Mouse (Mus musculus) hindbrain, embryonic 16.5 days (tissue): Measurements from ENCODE around the gene Fggy. TPM values are rescaled to one million over a fixed set of nuclear protein-coding genes. Genes with fewer than 3 reads are reported as not detected.

Experiments
- ATAC-seq: fragments of 200-750 bp; cut with Nextera tagmentation; 2 replicates; pipeline ENCODE4 v1.8.0; 2017; ENCODE audit warnings: moderate TSS enrichment, moderate library complexity
- H3K27ac ChIP-seq: fragments of 300-500 bp; sonication (generic); 2 replicates; pipeline ENCODE4 v1.5.1; 2014; ENCODE audit warnings: low read depth, mild to moderate bottlenecking, control low read depth, low read length, moderate library complexity
- H3K27me3 ChIP-seq: fragments of 300-500 bp; sonication (generic); replicated peaks from 2 replicates; pipeline ENCODE4 v1.6.1; 2014; ENCODE audit warnings: low read length; ENCODE audit not compliant: control insufficient read depth, insufficient read depth
- H3K36me3 ChIP-seq: fragments of 300-500 bp; sonication (generic); 2 replicates; pipeline ENCODE4 v1.6.1; 2014; ENCODE audit warnings: mild to moderate bottlenecking, low read length, moderate library complexity, mixed read lengths; ENCODE audit not compliant: control insufficient read depth, insufficient read depth
- H3K4me1 ChIP-seq: fragments of 300-500 bp; sonication (generic); 2 replicates; pipeline ENCODE4 v1.6.1; 2014; ENCODE audit warnings: low read depth, low read length; ENCODE audit not compliant: control insufficient read depth, insufficient read depth
- H3K4me2 ChIP-seq: fragments of 300-500 bp; sonication (generic); 2 replicates; pipeline ENCODE4 v1.6.1; 2014; ENCODE audit warnings: mild to moderate bottlenecking, low read length, control low read depth, moderate library complexity
- H3K4me3 ChIP-seq: fragments of 300-500 bp; sonication (generic); 2 replicates; pipeline ENCODE4 v1.5.1; 2014; ENCODE audit warnings: mild to moderate bottlenecking, low read length, control low read depth, moderate library complexity
- H3K9ac ChIP-seq: fragments of 300-500 bp; sonication (generic); 2 replicates; pipeline ENCODE4 v1.6.1; 2014; ENCODE audit warnings: low read depth, mild to moderate bottlenecking, control low read depth, low read length, moderate library complexity
- H3K9me3 ChIP-seq: fragments of 300-500 bp; sonication (generic); 2 replicates; pipeline ENCODE4 v1.6.1; 2014; ENCODE audit warnings: mild to moderate bottlenecking, low read length, moderate library complexity; ENCODE audit not compliant: control insufficient read depth
- WGBS: fragments of 180-500 bp; shearing (Covaris S2); extraction: QIAGEN DNeasy Blood & Tissue Kit; methylation state at CpG from one replicate; pipeline ENCODE4 v1.1.7; 2014; 5-methylcytosine and 5-hydroxymethylcytosine counted together
- polyA plus RNA-seq: library from polyadenylated mRNA; unstranded; fragments of >200 nt; fragmentation: Nextera tagmentation; extraction: Ambion mirVana; gene quantifications from 2 replicates; pipeline ENCODE4 v1.2.1, GENCODE M21; 2015

Fggy gene
- polyA plus RNA-seq, 1 experiment from 2014 or later: 8.8 TPM

DNA sequence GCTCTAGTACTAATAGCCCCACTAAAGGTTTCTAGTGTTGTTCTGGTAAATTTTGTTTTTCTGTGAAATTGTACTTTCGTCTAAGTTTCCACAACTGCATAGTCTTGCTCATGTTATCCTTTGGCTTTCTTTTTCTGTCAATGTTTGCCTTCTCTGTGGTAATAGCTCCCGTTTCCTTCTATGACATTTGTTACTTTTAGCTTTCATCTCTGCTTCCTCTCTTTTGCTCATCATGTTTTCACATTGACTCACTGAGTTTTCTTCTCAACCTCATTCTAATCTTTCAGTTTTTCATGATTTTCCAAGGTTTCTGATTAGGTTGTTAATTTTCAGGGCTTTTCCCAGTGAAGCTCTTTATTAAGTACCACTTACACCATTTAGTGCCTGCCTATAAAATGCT is 129.5 kb downstream of the Fggy start:
- WGBS: 87% methylated on average over 2 of the region's 2 CpGs
- H3K27me3 ChIP-seq: no peaks in the 10 kb centered on the region
- no peak overlapping the region for H3K9ac ChIP-seq

GRCm38 (mm10) chr4:95687350-95687749 is 130.0 kb downstream of the Fggy start:
- Histone ChIP-seq H3K9ac (no peak overlapping the region), H3K4me2 (no peak overlapping the region)
- 90% methylated on average over 5 of the region's 5 CpGs for WGBS

More for the DNA sequence above, 129.5 kb downstream of the Fggy start:
- Histone ChIP-seq H3K27ac (no peak overlapping the region), H3K4me3 (no peak overlapping the region), H3K9me3 (no peaks in the 10 kb centered on the region), H3K36me3 (no peaks in the 10 kb centered on the region), H3K4me1 (peaks cover 8% of the 10 kb centered on the region), H3K4me2 (no peak overlapping the region)
- no peak for ATAC-seq

GRCm38 (mm10) chr4:95688159-95688558 is 130.9 kb downstream of the Fggy start:
- peaks cover 8% of the 10 kb centered on the region for H3K4me1 ChIP-seq
- H3K9me3 ChIP-seq: no peaks in the 10 kb centered on the region
- no peaks in the 10 kb centered on the region for H3K27me3 ChIP-seq
- WGBS: 88% methylated on average over 4 of the region's 4 CpGs
- ATAC-seq: no peak
- H3K4me2 ChIP-seq: no peak overlapping the region
- H3K9ac ChIP-seq: no peak overlapping the region
- H3K36me3 ChIP-seq: no peaks in the 10 kb centered on the region
- no peak overlapping the region for H3K4me3 ChIP-seq
- H3K27ac ChIP-seq: no peak overlapping the region

More at GRCm38 (mm10) chr4:95687350-95687749, 130.0 kb downstream of the Fggy start:
- H3K27ac ChIP-seq: no peak overlapping the region
- H3K27me3 ChIP-seq: no peaks in the 10 kb centered on the region
- H3K4me1 ChIP-seq: peaks cover 8% of the 10 kb centered on the region
- no peaks in the 10 kb centered on the region for H3K9me3 ChIP-seq
- no peak overlapping the region for H3K4me3 ChIP-seq
- H3K36me3 ChIP-seq: no peaks in the 10 kb centered on the region
- ATAC-seq: no peak

DNA sequence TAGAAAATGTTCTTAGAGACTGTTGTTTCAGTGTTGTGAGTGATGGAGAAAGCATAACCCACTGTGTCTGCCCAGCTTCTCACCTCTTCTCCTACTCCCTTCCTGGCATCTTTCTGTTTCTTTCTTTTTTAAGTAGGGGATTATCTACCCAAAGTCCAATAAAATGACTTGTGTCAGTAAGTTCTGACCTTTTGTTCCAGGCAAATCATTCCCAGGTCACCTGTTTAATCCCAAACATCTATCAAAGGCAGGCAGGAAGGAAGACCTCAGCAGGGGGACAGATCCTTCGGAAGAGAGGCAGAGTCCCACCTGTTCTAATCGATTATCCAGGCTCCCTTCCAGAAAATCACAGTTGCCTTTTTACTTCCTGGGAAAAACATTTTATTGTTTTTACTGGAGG is 143.1 kb downstream of the Fggy start:
- Histone ChIP-seq H3K27me3 (no peaks in the 10 kb centered on the region), H3K4me3 (no peak overlapping the region), H3K9me3 (no peaks in the 10 kb centered on the region), H3K9ac (no peak overlapping the region), H3K4me2 (no peak overlapping the region), H3K4me1 (no peaks in the 10 kb centered on the region), H3K27ac (no peak overlapping the region), H3K36me3 (no peaks in the 10 kb centered on the region)
- ATAC-seq: no peak
- 66% methylated on average over 2 of the region's 2 CpGs for WGBS

GRCm38 (mm10) chr4:95707941-95708897 is 150.9 kb downstream of the Fggy start:
- H3K27me3 ChIP-seq: no peaks in the 10 kb centered on the region
- no peak for ATAC-seq
- no peaks in the 10 kb centered on the region for H3K9me3 ChIP-seq
- H3K36me3 ChIP-seq: no peaks in the 10 kb centered on the region
- H3K9ac ChIP-seq: no peak overlapping the region
- no peak overlapping the region for H3K4me3 ChIP-seq
- no peak overlapping the region for H3K27ac ChIP-seq
- WGBS: 79% methylated on average over 5 of the region's 5 CpGs
- H3K4me2 ChIP-seq: no peak overlapping the region
- H3K4me1 ChIP-seq: no peaks in the 10 kb centered on the region

GRCm38 (mm10) chr4:95709750-95710149 is 152.4 kb downstream of the Fggy start:
- H3K27me3 ChIP-seq: no peaks in the 10 kb centered on the region
- H3K27ac ChIP-seq: no peak overlapping the region
- no peak for ATAC-seq
- WGBS: 81% methylated on average over 1 of the region's 1 CpGs
- H3K36me3 ChIP-seq: no peaks in the 10 kb centered on the region
- no peaks in the 10 kb centered on the region for H3K4me1 ChIP-seq
- H3K4me2 ChIP-seq: no peak overlapping the region
- no peak overlapping the region for H3K4me3 ChIP-seq
- H3K9ac ChIP-seq: no peak overlapping the region
- H3K9me3 ChIP-seq: no peaks in the 10 kb centered on the region

DNA sequence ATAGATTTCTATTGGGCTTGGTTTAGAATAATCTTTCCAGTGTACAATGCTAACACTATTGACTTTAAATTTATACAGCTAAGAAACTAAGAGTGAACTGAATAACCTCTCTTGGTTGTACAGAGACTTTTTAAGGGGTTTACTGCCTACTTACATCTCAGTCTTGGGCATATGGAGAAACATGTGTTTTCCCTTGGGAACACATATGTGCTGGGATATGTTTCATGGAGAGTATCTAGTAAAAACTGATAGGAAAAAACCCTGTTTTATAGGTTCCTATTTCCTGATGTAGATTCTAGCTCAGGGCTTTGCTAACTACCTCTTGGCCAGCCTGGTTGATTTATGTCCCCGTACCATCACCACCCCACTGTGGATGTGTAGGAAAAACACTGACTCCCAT is 155.5 kb downstream of the Fggy start:
- Histone ChIP-seq H3K4me3 (no peak overlapping the region), H3K9me3 (no peaks in the 10 kb centered on the region), H3K9ac (no peak overlapping the region), H3K4me2 (no peak overlapping the region), H3K27me3 (no peaks in the 10 kb centered on the region), H3K27ac (no peak overlapping the region), H3K36me3 (no peaks in the 10 kb centered on the region), H3K4me1 (no peaks in the 10 kb centered on the region)
- ATAC-seq: no peak
- WGBS: 90% methylated on average over 1 of the region's 1 CpGs

- Histone ChIP-seq H3K36me3 (no peaks in the 10 kb centered on the region), H3K4me2 (no peak overlapping the region), H3K27me3 (no peaks in the 10 kb centered on the region), H3K4me1 (no peaks in the 10 kb centered on the region), H3K9ac (no peak overlapping the region), H3K27ac (no peak overlapping the region), H3K9me3 (no peaks in the 10 kb centered on the region), H3K4me3 (no peak overlapping the region)
- 77% methylated on average over 3 of the region's 3 CpGs for WGBS
- no peak for ATAC-seq
Observed at GRCm38 (mm10) chr4:95713271-95713670, 156.0 kb downstream of the Fggy start.

- WGBS: 88% methylated on average over 3 of the region's 3 CpGs
- H3K4me1 ChIP-seq: no peaks in the 10 kb centered on the region
- ATAC-seq: no peak
Observed at GRCm38 (mm10) chr4:95716137-95716536, 158.8 kb downstream of the Fggy start.

More at GRCm38 (mm10) chr4:95716137-95716536, 158.8 kb downstream of the Fggy start:
- no peak overlapping the region for H3K4me2 ChIP-seq
- H3K27me3 ChIP-seq: no peaks in the 10 kb centered on the region
- H3K9ac ChIP-seq: no peak overlapping the region
- no peaks in the 10 kb centered on the region for H3K36me3 ChIP-seq
- H3K9me3 ChIP-seq: no peaks in the 10 kb centered on the region
- H3K27ac ChIP-seq: no peak overlapping the region
- no peak overlapping the region for H3K4me3 ChIP-seq
